Mouse (Mus musculus) ES-CJ7 (cell line): Measurements from ENCODE around the gene Xrcc5.
A peak's percentile ranks its signal among the peaks of the same experiment; 100 is the strongest.

Source experiments
- DNase-seq: peaks from one replicate; pipeline ENCODE4 v3.0.0; 2011; ENCODE audit warnings: low read depth, low spot score

The Xrcc5 gene

GRCm38 (mm10) chr1:72390420-72390819 lies 83.2 kb downstream of the Xrcc5 start:
- no peak for DNase-seq

GRCm38 (mm10) chr1:72399720-72400401 lies 92.6 kb downstream of the Xrcc5 start:
- no peak for DNase-seq

GRCm38 (mm10) chr1:72400616-72401015 lies 93.4 kb downstream of the Xrcc5 start:
- no peak for DNase-seq

GRCm38 (mm10) chr1:72401331-72402069 lies 94.3 kb downstream of the Xrcc5 start:
- no peak for DNase-seq

- no peak for DNase-seq
Observed at GRCm38 (mm10) chr1:72406505-72407079, 99.4 kb downstream of the Xrcc5 start.

- DNase-seq, result no peak
Observed at GRCm38 (mm10) chr1:72409936-72410335, 102.7 kb downstream of the Xrcc5 start.

GRCm38 (mm10) chr1:72411108-72411507 lies 103.9 kb downstream of the Xrcc5 start:
- no peak for DNase-seq

- DNase-seq, result no peak
Observed at GRCm38 (mm10) chr1:72413205-72413604, 106.0 kb downstream of the Xrcc5 start.

- DNase-seq, result no peak
Observed at GRCm38 (mm10) chr1:72414133-72414532, 106.9 kb downstream of the Xrcc5 start.

GRCm38 (mm10) chr1:72414561-72415253 lies 107.5 kb downstream of the Xrcc5 start:
- peak; percentile 34 for DNase-seq

GRCm38 (mm10) chr1:72418744-72419655 lies 111.8 kb downstream of the Xrcc5 start:
- DNase-seq, result no peak

GRCm38 (mm10) chr1:72420220-72420619 lies 113.0 kb downstream of the Xrcc5 start:
- DNase-seq, result no peak

GRCm38 (mm10) chr1:72422121-72422520 lies 114.9 kb downstream of the Xrcc5 start:
- no peak for DNase-seq

- DNase-seq, result peak; percentile 53
Observed at GRCm38 (mm10) chr1:72426456-72426855, 119.2 kb downstream of the Xrcc5 start.

GRCm38 (mm10) chr1:72428526-72428925 lies 121.3 kb downstream of the Xrcc5 start:
- DNase-seq, result peak; percentile 17

GRCm38 (mm10) chr1:72429107-72429807 lies 122.0 kb downstream of the Xrcc5 start:
- no peak for DNase-seq

GRCm38 (mm10) chr1:72432579-72432978 lies 125.4 kb downstream of the Xrcc5 start:
- DNase-seq, result no peak

- no peak for DNase-seq
Observed at GRCm38 (mm10) chr1:72434510-72434909, 127.3 kb downstream of the Xrcc5 start.

GRCm38 (mm10) chr1:72436967-72437366 lies 129.7 kb downstream of the Xrcc5 start:
- no peak for DNase-seq

GRCm38 (mm10) chr1:72439146-72439545 lies 131.9 kb downstream of the Xrcc5 start:
- DNase-seq, result no peak
